Mouse (Mus musculus): ENCODE data around the gene Tas2r119. TPM values are rescaled to one million over a fixed set of nuclear protein-coding genes. Genes with fewer than 3 reads are reported as not detected.
"Not testable (repeated sequence)": the region's sequence is repeated elsewhere in the genome, so short reads cannot be mapped to it uniquely, and the experiment has no call there.

Gene Tas2r119
- not detected for total RNA-seq (2021)

DNA sequence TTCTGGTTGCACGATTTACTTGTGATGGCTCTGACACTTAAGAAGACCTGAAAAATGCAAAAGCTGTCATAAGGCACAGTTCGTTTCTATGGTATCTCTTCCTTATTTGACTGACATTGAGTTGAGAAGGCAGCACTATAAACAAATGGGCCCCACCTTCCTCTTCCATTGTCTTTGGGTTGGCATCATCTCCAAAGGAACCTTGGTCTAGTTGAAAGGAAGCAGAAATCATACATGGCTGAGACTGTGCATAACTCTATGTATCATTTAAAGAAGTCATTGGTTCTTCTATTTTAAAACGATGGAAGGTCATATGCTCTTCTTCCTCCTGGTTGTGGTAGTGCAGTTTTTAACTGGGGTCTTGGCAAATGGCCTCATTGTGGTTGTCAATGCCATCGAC is at the start of gene Tas2r119:
TSS of gene Tas2r119 (plus strand) at position 301 of the 400 bp plus-strand sequence.
- intact Hi-C loops (cut with DNase I): no loop called here
- DNase-seq: no peak

- DNase-seq: no peak
- intact Hi-C loops (cut with DNase I): no loop called here
These were observed 44.8 kb upstream of the Tas2r119 start for GRCm38 (mm10) chr15:32132315-32132714.

- no peak for DNase-seq
- intact Hi-C loops (cut with DNase I): no loop called here
These were observed 35.4 kb upstream of the Tas2r119 start for GRCm38 (mm10) chr15:32141657-32142056.

GRCm38 (mm10) chr15:32144269-32144668 is 32.8 kb upstream of the Tas2r119 start:
- intact Hi-C loops (cut with DNase I): no loop called here

DNA sequence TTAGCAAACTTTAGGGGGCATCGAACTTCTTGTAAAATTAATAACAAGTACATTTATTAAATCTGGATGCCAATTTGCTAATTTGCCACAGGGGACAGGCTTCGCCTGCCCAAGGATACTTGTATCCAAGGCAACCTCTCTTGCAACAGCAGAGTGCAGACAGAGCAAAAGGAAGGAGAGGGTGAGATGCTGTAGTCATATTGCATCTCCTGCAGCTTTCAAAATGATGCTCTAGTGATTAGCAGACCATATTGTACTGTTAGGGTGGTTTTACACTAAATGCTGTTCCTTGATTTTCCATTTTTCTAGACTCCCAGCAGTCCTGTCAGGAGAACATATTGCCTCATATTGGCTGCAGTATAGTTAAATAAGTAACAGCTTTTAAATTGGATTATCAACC is 23.7 kb upstream of the Tas2r119 start:
- intact Hi-C loops (cut with DNase I): no loop called here
- no peak for DNase-seq

More at GRCm38 (mm10) chr15:32144269-32144668, 32.8 kb upstream of the Tas2r119 start:
- DNase-seq: no peak

- intact Hi-C loops (cut with DNase I): no loop called here
- DNase-seq: no peak
These were observed 23.1 kb upstream of the Tas2r119 start for GRCm38 (mm10) chr15:32153857-32154449.

- DNase-seq: no peak
- intact Hi-C loops (cut with DNase I): no loop called here
These were observed 21.0 kb upstream of the Tas2r119 start for GRCm38 (mm10) chr15:32156126-32156525.

GRCm38 (mm10) chr15:32160281-32160680 is 16.8 kb upstream of the Tas2r119 start:
- intact Hi-C loops (cut with DNase I): no loop called here
- DNase-seq: no peak

DNA sequence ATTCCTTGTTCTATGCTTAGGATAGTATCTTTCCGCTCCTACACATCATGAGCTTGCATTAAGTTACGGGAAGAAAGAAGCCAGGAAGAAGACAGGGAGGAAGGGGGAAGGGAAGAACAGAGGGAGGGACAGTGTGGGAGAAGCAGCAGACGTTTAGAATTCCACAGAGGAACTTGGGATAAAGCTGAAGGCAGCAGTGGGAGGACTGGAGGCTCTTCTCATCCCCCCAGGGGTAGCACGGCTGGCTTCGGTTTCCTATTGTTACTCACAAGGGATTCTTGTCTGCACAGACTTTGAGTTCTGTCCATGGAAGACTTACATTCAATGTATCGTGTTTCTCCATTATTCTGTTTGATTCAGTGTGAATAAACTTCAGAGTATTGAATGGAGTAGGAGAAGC is 5.3 kb upstream of the Tas2r119 start:
- intact Hi-C loops (cut with DNase I): no loop called here
- DNase-seq: no peak

- no peak for DNase-seq
- intact Hi-C loops (cut with DNase I): no loop called here
These were observed 4.7 kb upstream of the Tas2r119 start for GRCm38 (mm10) chr15:32172175-32172987.

GRCm38 (mm10) chr15:32172988-32173329 is 4.1 kb upstream of the Tas2r119 start:
- intact Hi-C loops (cut with DNase I): no loop called here
- DNase-seq: no peak

DNA sequence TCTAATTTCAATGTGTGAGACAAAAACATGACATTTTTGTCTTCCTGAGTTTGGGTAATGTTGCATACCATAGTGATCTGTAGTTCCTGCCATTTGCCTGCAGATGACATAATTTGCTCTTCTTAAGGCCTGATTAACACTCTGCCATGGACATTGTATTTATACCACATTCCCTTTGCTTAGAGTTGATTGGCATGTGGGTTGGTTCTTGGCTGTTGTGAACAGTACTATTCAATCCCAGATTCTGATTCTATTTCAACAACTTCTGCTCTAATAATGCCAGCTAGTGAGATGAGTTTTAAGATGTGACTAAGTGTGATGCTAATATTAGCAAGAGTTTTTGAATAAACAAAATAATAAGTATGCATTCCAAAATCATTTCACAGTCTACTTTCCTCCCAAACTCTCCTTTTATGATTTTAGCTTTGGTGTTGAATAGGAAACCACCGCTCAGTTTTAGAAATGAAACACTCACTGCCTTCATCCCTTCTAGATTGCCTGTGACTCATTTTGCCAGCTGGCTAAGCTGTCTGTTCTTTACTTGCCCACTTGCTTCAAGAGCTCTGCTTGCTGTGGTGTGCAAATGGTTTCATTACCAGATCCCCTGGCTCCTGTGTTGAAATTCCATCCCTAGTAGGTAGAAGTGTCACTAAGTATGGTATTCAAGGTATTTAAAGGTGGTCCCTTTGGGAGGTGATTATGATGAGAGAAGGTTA is 3.1 kb downstream of the Tas2r119 start:
- DNase-seq: no peak
- intact Hi-C loops (cut with DNase I): no loop called here

GRCm38 (mm10) chr15:32182026-32182425 is 4.9 kb downstream of the Tas2r119 start:
- intact Hi-C loops (cut with DNase I): no loop called here
- DNase-seq: no peak

DNA sequence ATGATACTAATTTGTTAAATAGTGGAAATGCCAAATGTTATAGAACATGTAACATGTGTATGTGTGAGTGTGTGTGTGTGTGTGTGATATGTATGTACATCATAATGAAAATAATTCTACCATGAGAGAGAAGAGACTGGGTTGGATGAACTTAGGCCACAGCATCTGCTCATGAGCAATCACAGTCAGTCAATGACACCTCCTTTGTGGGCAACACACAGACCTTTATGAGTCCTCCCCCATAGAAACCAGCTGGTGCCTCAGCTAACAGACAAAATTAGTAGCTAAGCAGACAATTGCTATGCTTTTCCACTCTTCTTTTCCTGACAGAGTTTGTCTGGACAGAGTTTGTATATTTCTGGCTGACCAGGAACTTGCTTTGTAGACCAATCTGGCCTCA is 7.9 kb downstream of the Tas2r119 start:
- intact Hi-C loops (cut with DNase I): no loop called here
- DNase-seq: no peak

DNA sequence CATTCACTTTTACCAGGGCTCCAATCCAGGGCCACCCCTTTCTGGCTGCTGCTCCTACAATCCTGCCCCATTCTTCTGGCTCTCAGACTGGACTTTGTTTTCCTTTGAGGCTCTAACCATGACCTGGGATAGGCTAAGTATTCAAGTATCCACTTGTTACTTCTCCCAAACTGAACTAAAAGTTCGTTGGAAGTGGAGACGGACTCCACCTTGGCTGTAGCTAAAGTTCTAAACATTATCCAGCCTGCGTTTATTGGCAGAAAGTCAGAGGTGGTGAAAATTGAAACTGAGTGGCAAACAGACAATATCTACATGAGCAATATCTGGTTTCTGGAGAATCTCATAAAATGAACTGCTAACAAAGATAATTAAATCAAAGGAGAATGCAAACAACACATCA is 12.8 kb downstream of the Tas2r119 start:
- intact Hi-C loops (cut with DNase I): no loop called here
- DNase-seq: no peak

DNA sequence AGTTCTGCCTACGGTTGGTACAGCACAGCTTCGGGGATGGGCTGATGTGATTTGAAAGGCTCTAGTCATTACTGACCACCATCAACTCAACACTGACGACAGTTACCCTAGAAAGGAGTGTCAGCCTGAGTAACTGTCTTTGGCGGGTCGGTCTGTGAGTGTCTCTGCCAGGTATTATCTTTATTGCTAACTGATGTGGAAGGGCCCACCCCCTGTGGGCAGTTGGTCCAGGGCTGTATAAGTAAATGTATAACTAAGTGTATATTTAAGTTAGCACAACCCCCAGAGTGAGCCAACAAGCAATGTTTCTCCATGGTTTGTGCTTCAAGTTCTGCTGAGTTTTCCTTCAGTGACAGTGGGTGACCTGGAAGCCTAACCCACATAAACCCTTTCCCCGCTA is 13.3 kb downstream of the Tas2r119 start:
- no peak for DNase-seq
- intact Hi-C loops (cut with DNase I): no loop called here

GRCm38 (mm10) chr15:32192948-32193347 is 15.9 kb downstream of the Tas2r119 start:
- intact Hi-C loops (cut with DNase I): no loop called here
- no peak for DNase-seq

GRCm38 (mm10) chr15:32198076-32198475 is 21.0 kb downstream of the Tas2r119 start:
- intact Hi-C loops (cut with DNase I): no loop called here
- DNase-seq: no peak

GRCm38 (mm10) chr15:32198561-32198960 is 21.5 kb downstream of the Tas2r119 start:
- DNase-seq: no peak
- intact Hi-C loops (cut with DNase I): no loop called here

DNA sequence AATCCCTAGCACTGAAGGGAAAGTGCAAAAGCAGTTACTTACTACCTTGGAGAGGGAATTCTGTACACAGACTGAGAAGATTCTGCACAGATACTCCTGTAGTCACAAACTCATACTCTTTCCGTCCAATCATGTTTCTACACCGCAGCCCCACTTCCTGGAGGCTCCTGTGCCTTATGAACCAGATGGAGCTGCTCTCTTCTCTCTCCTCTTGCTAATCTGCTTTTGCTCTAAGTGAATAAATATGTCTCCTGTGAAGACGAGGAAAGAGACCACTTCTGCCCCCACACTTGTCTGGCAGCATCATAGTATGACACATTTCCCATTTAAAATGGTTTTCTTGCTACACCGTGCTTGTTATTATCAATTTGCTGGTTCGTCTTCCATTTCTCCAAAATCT is 26.2 kb downstream of the Tas2r119 start:
- no peak for DNase-seq

DNA sequence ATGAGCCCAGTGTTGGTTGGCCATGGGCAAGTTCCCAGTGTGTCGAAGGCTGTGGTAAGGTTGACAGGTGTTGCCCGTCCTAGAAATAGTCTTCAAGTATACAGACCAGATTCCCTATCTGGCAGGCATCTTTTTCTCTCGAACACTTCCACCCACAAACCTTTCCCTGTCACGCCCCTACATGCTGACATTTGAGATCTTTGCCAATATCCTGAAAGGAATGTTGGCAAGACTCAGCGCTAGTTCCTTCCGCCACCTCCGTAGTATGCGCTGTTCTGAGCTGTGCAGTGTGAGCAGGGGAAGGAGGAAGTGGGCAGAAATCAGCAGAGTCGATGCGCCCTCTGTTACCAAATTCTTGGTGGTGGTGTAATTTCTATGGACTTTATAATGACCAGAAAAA is 27.8 kb downstream of the Tas2r119 start:
- no peak for DNase-seq
- intact Hi-C loops (cut with DNase I): no loop called here

More for the DNA sequence above, 26.2 kb downstream of the Tas2r119 start:
- intact Hi-C loops (cut with DNase I): no loop called here

DNA sequence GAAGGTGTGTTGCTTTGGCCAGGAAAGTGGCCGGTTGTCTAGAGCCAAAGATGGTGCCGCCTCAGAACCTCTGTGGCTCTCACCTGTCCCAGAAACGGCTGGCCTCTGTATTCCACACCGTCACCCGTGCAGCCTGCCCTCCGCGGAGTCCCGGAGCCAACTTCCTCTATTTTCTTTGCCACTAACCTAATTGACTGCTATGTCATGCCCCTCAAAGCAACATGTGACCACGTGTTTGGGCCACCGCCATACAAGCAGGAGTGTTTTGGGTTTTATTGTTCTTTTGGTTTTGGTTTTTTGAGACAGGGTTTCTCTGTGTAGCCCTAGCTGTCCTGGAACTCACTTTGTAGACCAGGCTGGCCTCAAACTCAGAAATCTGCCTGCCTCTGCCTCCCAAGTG is 37.6 kb downstream of the Tas2r119 start:
- DNase-seq; intact Hi-C loops (cut with DNase I): not testable (repeated sequence)
